Mouse (Mus musculus): ENCODE measurements at regions not wholly inside any gene's neighbourhood (a gene's known extent, or its start where the extent isn't known, plus 50 kb on each side); places are given as distances from the start of the nearest gene placed in this dataset.

DNA sequence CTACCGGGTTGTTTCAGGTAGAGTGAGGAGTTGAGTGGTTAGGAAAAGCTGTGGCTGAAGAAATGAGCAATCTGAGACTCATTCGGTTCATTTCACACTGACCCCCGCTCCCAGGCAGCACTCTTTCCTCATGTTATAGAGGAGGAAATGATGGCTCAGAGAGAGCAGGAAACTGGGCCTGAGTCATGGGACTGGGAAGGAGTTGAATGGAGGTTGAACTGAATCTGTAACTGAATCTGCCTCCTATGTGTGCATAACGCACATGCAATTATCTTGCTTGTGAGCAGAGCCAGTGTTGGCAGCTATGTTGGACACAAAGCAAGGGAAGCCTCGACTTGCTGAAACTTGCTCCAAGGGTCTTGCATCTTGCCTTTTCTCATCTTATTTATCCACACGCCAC lies 66.5 kb upstream of the Rcn1 start:
- TF ChIP-seq POLR2A (IDR thresholded peaks at IDR 0.05; ENCODE audit: borderline replicate concordance, extremely low read depth, insufficient read depth, insufficient read length, poor library complexity, severe bottlenecking) (no peak), CTCF (IDR thresholded peaks at IDR 0.05; ENCODE audit: borderline replicate concordance, extremely low read depth, insufficient read depth, insufficient read length) (no peak)
